Mouse (Mus musculus): ENCODE results near the gene Elane.

Gene Elane

DNA sequence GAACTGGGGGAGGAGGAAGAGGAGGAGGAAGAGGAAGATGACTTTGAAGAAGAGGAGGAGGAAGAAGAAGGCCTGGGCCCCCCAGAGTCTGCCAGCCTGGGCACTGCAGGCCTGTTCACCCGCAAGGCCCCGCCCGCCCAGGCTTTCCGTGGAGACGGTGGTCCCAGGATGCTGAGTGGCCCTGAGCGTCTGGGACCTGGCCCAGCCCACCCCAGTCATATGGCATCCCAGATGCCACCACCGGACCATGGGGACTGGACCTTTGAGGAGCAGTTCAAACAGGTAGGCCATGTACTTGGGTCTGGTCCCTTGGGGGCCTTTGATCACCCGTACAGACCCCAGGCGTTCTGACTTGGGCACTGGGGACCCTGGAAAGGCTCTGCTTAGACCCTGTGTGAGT is 45.8 kb downstream of the Elane start:
- peak in 1 of 2 experiments; percentile 13 for DNase-seq

GRCm38 (mm10) chr10:79932736-79933135 is 46.7 kb downstream of the Elane start:
- DNase-seq = peak; percentile 83 to 90

- peak; percentile 44 to 60 for DNase-seq
Measured at GRCm38 (mm10) chr10:79933145-79933679, 47.2 kb downstream of the Elane start.

- DNase-seq = no peak
Measured at GRCm38 (mm10) chr10:79933861-79934260, 47.8 kb downstream of the Elane start.

- peak; percentile 80 to 88 for DNase-seq
Measured at GRCm38 (mm10) chr10:79934272-79934721, 48.2 kb downstream of the Elane start.

DNA sequence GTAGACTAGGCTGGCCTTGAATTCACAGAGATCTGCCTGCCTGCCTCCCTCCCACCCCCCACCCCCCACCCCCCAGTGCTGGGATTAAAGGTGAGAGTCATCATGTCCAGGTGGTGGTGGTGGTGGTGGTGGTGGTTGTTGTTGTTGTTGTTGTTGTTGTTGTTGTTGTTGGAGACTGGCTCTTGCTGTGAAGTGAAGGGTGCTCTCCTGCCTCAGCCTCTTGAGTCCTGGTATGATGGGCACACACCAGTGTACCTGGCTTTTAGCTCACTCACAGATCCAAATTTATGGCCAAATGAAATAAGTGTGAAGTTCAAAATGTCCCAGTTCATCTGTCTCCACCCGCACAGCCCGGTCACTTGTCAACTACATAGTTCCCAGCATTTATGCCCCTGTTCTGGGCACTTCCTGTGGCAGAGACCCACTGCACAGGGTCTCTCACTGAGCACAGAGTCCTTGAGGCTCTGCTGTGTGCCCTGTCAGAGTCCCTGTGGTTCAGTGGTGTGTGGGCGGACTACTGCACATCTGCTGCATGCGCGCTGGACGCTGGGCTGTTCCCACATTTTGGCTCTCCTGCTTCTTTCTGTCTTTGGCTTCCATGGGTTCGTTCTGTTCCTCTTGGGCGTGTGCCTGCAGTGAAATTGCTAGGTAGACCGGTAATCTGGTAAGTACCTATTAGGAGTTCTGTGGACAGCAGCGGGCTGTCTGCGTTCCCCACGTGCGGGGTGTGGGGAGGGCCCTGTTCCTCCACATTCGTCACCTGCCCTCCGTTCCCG is 48.9 kb downstream of the Elane start:
- peak; percentile 17 to 39 for DNase-seq

- DNase-seq = peak; percentile 49 to 68
Measured at GRCm38 (mm10) chr10:79936284-79936910, 50.4 kb downstream of the Elane start.

DNA sequence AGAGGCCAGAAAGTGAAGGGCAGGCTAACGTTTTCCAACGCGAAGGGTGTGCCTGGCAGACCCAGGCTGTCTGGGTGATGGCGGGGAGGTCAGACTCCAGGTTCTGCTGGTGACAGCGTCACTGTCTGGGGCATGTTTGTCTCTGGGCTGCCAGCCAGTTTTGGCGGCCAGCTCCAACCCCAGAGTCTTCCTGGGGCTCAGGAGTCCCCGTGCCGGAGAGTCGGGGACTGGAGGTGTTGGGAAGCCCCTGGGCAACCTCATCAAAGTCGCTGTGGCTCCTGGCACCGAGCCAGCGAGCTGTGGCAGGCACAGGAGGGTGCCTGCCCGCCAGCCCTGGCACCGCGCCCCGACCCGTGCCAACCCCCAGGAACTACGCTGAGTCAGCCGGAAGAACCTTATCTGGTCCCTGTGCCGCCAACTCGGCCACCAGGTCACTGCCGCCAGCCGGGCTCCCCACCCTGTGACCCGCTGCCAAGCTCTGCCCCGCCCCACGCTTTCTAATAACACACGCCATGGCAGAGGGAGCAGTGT is 50.9 kb downstream of the Elane start:
- DNase-seq = peak; percentile 69 to 81
